Mouse (Mus musculus): ENCODE measurements around the gene Irak3. TPM values are rescaled to one million over a fixed set of nuclear protein-coding genes. Genes with fewer than 3 reads are reported as not detected.
A peak's percentile ranks its signal among the peaks of the same experiment; 100 is the strongest.
"Not testable (repeated sequence)": the region's sequence is repeated elsewhere in the genome, so short reads cannot be mapped to it uniquely, and the experiment has no call there.

Gene Irak3
- polyA plus RNA-seq, 1 experiment from 2014 or later = 1.9 TPM

DNA sequence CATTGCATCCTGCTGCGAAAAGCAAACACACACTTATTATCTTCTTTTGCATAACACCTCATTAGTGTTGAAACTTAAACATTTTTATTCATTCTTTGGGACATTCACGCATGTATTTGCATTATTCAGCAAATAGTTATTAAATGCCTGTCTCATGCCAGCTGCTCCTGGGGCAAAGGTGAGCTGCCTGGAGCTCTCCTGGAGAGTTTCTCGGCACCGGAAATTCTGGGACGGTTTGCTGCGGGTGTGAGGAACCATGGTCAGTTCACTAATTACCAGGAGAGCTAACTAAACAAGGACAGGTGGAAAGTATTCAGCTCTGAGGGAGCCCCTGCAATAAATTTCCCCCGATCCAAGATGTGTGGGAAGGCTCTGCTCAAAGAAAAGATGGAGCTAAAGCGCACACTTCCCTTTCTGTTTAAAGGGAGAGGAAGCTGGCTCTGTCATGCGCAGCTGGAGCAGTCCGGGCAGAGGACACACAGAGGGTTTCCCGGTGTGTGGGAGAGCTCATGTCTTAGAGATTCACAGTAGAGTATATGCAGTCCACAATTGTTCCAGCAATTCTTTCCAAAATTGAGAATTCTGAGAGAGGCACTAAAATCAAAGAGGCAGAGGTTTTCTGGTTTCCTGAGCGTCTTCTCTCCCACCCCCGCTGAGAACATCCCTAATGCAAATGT lies 73.2 kb downstream of the Irak3 start:
- Histone ChIP-seq H3K9me3 (ENCODE audit: control insufficient read depth, low read length) (no peaks in the 10 kb centered on the region), H3K4me3 (ENCODE audit: low read depth, low read length) (no peak overlapping the region), H3K27ac (ENCODE audit: low read depth, low read length) (no peak overlapping the region), H3K9ac (ENCODE audit: low read depth, low read length) (no peak overlapping the region), H3K4me1 (replicated peaks; ENCODE audit: control insufficient read depth, insufficient read depth, low read length) (no peaks in the 10 kb centered on the region), H3K27me3 (ENCODE audit: control insufficient read depth, insufficient read depth, low read length) (no peaks in the 10 kb centered on the region), H3K36me3 (ENCODE audit: control insufficient read depth, insufficient read depth, low read length) (no peaks in the 10 kb centered on the region), H3K4me2 (replicated peaks; ENCODE audit: low read depth, low read length) (no peak overlapping the region)
- 46% methylated on average over 13 of the region's 13 CpGs for WGBS
- DNase-seq (ENCODE audit: low spot score) (peak; percentile 4), ATAC-seq (ENCODE audit: low FRiP score) (no peak)

DNA sequence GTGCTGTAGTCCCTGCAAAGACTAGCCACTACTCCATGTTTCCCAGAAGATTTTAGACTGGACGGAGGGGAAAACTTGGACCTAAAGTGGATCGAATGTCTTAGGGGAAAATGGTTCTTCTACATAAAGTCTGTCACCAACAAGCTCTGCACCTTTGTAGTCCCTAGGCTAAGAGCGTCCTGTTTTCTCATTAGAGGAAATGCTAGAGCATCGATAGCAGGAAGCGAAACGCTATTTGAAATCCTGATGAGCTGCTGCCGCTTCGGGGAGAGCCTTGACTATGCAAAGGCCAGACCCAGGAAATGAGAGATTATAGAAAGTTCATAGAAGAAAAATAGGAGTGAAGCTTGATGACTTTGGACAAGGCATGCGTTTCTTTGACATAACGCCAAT lies 76.5 kb downstream of the Irak3 start:
- no peaks in the 10 kb centered on the region for H3K4me1 ChIP-seq (replicated peaks; ENCODE audit: control insufficient read depth, insufficient read depth, low read length)
- ATAC-seq (ENCODE audit: low FRiP score) = no peak
- H3K9me3 ChIP-seq (ENCODE audit: control insufficient read depth, low read length) = no peaks in the 10 kb centered on the region
- WGBS = 81% methylated on average over 10 of the region's 10 CpGs
- DNase-seq (ENCODE audit: low spot score) = no peak
- no peak overlapping the region for H3K9ac ChIP-seq (ENCODE audit: low read depth, low read length)
- no peak overlapping the region for H3K27ac ChIP-seq (ENCODE audit: low read depth, low read length)
- no peaks in the 10 kb centered on the region for H3K36me3 ChIP-seq (ENCODE audit: control insufficient read depth, insufficient read depth, low read length)
- H3K4me2 ChIP-seq (replicated peaks; ENCODE audit: low read depth, low read length) = no peak overlapping the region
- H3K27me3 ChIP-seq (ENCODE audit: control insufficient read depth, insufficient read depth, low read length) = no peaks in the 10 kb centered on the region
- H3K4me3 ChIP-seq (ENCODE audit: low read depth, low read length) = no peak overlapping the region

DNA sequence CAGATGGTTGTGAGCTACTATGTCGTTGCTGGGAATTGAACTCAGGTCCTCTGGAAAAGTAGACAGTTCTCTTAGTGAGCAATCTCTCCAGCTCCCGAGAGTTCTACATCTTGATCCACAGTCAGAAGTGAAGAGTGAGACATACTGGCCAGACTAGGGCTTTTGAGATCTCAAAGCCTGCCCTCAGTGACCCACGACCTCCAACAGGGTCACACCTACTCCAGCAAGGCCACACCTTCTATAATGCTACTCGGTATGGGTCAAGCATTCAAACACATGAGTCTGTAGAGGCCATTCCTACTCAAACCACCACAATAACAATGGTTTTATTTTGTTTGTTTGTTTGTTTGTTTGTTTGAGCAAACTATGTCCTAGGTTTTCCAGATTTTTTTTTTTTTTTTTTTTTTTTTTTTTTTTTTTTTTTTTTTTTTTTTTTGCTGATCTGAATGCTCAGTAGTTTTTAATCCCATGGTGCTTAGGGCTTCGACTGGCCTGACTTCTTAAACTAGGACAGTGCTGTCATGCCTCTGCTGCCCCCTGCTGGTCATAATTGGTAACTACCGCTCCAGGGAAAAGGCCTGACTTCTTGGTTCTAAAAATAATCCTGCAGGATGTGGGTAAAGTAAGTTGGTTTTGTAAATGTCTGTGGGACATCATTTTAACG lies 77.0 kb downstream of the Irak3 start:
- no peak overlapping the region for H3K27ac ChIP-seq (ENCODE audit: low read depth, low read length)
- H3K4me2 ChIP-seq (replicated peaks; ENCODE audit: low read depth, low read length) = no peak overlapping the region
- H3K9me3 ChIP-seq (ENCODE audit: control insufficient read depth, low read length) = no peaks in the 10 kb centered on the region
- no peak overlapping the region for H3K9ac ChIP-seq (ENCODE audit: low read depth, low read length)
- no peaks in the 10 kb centered on the region for H3K4me1 ChIP-seq (replicated peaks; ENCODE audit: control insufficient read depth, insufficient read depth, low read length)
- 51% methylated on average over 7 of the region's 7 CpGs for WGBS
- DNase-seq (ENCODE audit: low spot score) (peak; percentile 85), ATAC-seq (ENCODE audit: low FRiP score) (0 out of 2 replicates have a peak, but pooled peaks have one; percentile 35)
- no peak overlapping the region for H3K4me3 ChIP-seq (ENCODE audit: low read depth, low read length)
- H3K36me3 ChIP-seq (ENCODE audit: control insufficient read depth, insufficient read depth, low read length) = no peaks in the 10 kb centered on the region
- no peaks in the 10 kb centered on the region for H3K27me3 ChIP-seq (ENCODE audit: control insufficient read depth, insufficient read depth, low read length)

DNA sequence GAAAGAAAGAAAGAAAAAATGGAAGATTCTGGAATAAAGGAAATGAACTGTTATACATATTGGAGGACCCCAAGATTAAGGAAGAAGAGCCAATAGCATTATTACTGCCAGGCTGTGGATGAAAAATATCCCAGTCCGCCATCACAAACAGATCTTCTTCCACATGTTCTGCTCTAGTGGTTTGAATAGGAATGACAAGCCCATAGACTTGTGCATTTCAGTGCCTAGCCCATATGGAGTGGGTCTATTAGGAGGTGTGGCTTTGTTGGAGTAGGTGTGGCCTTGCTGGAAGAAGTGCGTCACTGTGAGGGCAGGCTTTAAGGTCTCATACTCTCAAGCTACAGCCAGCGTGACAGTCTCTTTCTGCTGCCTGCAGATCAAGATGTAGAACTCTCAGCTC lies 78.2 kb downstream of the Irak3 start:
- Histone ChIP-seq H3K4me1 (replicated peaks; ENCODE audit: control insufficient read depth, insufficient read depth, low read length) (no peaks in the 10 kb centered on the region), H3K9me3 (ENCODE audit: control insufficient read depth, low read length) (no peaks in the 10 kb centered on the region), H3K4me3 (ENCODE audit: low read depth, low read length) (no peak overlapping the region), H3K36me3 (ENCODE audit: control insufficient read depth, insufficient read depth, low read length) (no peaks in the 10 kb centered on the region), H3K4me2 (replicated peaks; ENCODE audit: low read depth, low read length) (no peak overlapping the region), H3K27me3 (ENCODE audit: control insufficient read depth, insufficient read depth, low read length) (no peaks in the 10 kb centered on the region), H3K9ac (ENCODE audit: low read depth, low read length) (no peak overlapping the region), H3K27ac (ENCODE audit: low read depth, low read length) (no peak overlapping the region)
- 95% methylated on average over 3 of the region's 3 CpGs for WGBS
- ATAC-seq (ENCODE audit: low FRiP score) (no peak), DNase-seq (ENCODE audit: low spot score) (no peak)

DNA sequence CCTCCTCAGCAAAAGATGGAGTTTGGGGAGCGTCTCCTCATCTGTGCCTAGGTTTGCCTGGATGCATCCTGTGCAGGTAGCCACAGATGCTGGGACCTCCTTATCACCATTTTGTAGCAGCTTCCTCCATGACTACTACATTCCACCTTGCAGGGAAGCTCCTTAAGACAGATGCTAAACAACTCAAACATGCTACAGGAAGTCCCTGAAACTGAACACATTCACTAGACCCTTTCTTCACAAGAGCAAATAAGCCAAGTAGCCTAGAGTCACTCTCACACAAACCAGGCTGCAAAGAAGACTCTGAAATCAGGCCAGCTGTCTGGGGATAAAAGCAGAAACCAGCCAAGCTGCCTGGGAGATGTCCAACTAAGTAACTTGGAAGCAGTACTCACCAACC lies 86.7 kb downstream of the Irak3 start:
- Histone ChIP-seq H3K4me2 (replicated peaks; ENCODE audit: low read depth, low read length) (no peak overlapping the region), H3K27me3 (ENCODE audit: control insufficient read depth, insufficient read depth, low read length) (no peaks in the 10 kb centered on the region), H3K9me3 (ENCODE audit: control insufficient read depth, low read length) (no peaks in the 10 kb centered on the region), H3K9ac (ENCODE audit: low read depth, low read length) (no peak overlapping the region), H3K4me3 (ENCODE audit: low read depth, low read length) (no peak overlapping the region), H3K36me3 (ENCODE audit: control insufficient read depth, insufficient read depth, low read length) (no peaks in the 10 kb centered on the region), H3K27ac (ENCODE audit: low read depth, low read length) (no peak overlapping the region), H3K4me1 (replicated peaks; ENCODE audit: control insufficient read depth, insufficient read depth, low read length) (no peaks in the 10 kb centered on the region)
- ATAC-seq (ENCODE audit: low FRiP score) = no peak
- no peak for DNase-seq (ENCODE audit: low spot score)
- WGBS = 94% methylated on average over 1 of the region's 1 CpGs

DNA sequence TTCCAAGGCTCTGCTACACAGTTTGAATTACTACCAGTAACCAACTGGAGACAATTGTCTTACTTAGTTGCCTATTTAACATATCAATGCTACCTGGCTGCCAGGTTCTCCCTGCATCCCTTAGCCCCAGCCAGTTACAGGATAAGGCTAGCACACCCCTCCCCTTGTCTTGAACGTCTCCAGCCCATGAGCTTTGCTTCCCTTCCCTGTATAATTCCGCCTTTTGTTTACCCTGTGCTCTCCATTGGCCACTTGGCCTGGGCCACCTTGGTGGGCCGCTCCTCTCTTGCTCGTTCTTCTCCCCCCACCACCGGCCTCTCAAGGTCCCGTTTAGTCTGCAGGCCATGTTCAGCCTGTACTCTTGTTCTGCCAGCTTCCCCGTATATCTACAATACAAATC lies 87.4 kb downstream of the Irak3 start:
- DNase-seq (ENCODE audit: low spot score) (no peak), ATAC-seq (ENCODE audit: low FRiP score) (no peak)
- 44% methylated on average over 7 of the region's 7 CpGs for WGBS

DNA sequence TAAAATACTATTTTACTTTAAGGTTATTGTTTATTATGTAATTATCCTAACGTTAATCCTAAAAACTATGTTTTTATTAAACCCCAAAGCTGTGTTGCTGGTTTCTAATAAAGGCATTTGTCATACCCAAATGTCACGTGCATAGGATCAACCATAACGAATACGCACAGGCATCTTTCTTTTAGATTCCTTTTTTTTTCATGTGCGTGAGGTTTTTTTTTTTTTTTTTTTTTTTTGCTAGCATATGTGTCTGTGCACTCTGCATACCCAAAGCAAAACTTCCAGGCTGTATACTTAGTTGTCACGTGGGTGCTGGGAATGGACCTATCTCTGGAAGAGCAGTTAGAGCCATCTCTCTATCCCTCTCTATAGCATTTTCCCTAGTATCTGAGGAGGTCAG lies 88.0 kb downstream of the Irak3 start:
- H3K4me2 ChIP-seq (replicated peaks; ENCODE audit: low read depth, low read length) = no peak overlapping the region
- H3K27ac ChIP-seq (ENCODE audit: low read depth, low read length) = no peak overlapping the region
- H3K4me3 ChIP-seq (ENCODE audit: low read depth, low read length) = no peak overlapping the region
- DNase-seq (ENCODE audit: low spot score) = no peak
- 78% methylated on average over 6 of the region's 6 CpGs for WGBS
- no peaks in the 10 kb centered on the region for H3K4me1 ChIP-seq (replicated peaks; ENCODE audit: control insufficient read depth, insufficient read depth, low read length)
- H3K36me3 ChIP-seq (ENCODE audit: control insufficient read depth, insufficient read depth, low read length) = no peaks in the 10 kb centered on the region
- H3K9ac ChIP-seq (ENCODE audit: low read depth, low read length) = no peak overlapping the region
- no peak for ATAC-seq (ENCODE audit: low FRiP score)
- H3K27me3 ChIP-seq (ENCODE audit: control insufficient read depth, insufficient read depth, low read length) = no peaks in the 10 kb centered on the region
- no peaks in the 10 kb centered on the region for H3K9me3 ChIP-seq (ENCODE audit: control insufficient read depth, low read length)

More for the DNA sequence above, 87.4 kb downstream of the Irak3 start:
- H3K9ac ChIP-seq (ENCODE audit: low read depth, low read length) = no peak overlapping the region
- H3K36me3 ChIP-seq (ENCODE audit: control insufficient read depth, insufficient read depth, low read length) = no peaks in the 10 kb centered on the region
- no peak overlapping the region for H3K4me3 ChIP-seq (ENCODE audit: low read depth, low read length)
- H3K9me3 ChIP-seq (ENCODE audit: control insufficient read depth, low read length) = no peaks in the 10 kb centered on the region
- H3K4me1 ChIP-seq (replicated peaks; ENCODE audit: control insufficient read depth, insufficient read depth, low read length) = no peaks in the 10 kb centered on the region
- H3K27me3 ChIP-seq (ENCODE audit: control insufficient read depth, insufficient read depth, low read length) = no peaks in the 10 kb centered on the region
- H3K4me2 ChIP-seq (replicated peaks; ENCODE audit: low read depth, low read length) = no peak overlapping the region
- H3K27ac ChIP-seq (ENCODE audit: low read depth, low read length) = no peak overlapping the region

DNA sequence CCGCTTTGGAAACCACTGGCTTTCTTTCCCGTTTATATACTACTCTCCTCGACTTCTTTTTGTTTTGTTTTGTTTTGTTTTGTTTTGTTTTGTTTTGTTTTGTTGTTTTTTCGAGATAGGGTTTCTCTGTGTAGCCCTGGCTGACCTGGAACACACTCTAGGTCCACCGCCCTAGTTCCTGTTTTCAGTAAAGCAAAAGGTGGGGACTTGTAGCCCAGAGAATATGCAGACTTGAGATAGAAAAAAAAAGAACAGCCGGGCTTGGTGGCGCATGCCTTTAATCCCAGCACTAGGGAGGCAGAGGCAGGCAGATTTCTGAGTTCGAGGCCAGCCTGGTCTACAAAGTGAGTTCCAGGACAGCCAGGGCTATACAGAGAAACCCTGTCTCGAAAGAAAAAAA lies 88.4 kb downstream of the Irak3 start:
- not testable (repeated sequence) for ATAC-seq (ENCODE audit: low FRiP score); DNase-seq (ENCODE audit: low spot score); H3K9me3 ChIP-seq (ENCODE audit: control insufficient read depth, low read length); H3K27ac ChIP-seq (ENCODE audit: low read depth, low read length); H3K4me1 ChIP-seq (replicated peaks; ENCODE audit: control insufficient read depth, insufficient read depth, low read length); H3K4me3 ChIP-seq (ENCODE audit: low read depth, low read length); H3K27me3 ChIP-seq (ENCODE audit: control insufficient read depth, insufficient read depth, low read length); H3K9ac ChIP-seq (ENCODE audit: low read depth, low read length); H3K36me3 ChIP-seq (ENCODE audit: control insufficient read depth, insufficient read depth, low read length)
- WGBS = 72% methylated on average over 9 of the region's 9 CpGs
- H3K4me2 ChIP-seq (replicated peaks; ENCODE audit: low read depth, low read length) = peak overlapping the region; percentile 89

Measured in hindbrain, embryonic 11.5 days (tissue).